Mouse (Mus musculus): ENCODE data around the gene Cpt1b. TPM values are rescaled to one million over a fixed set of nuclear protein-coding genes. Genes with fewer than 3 reads are reported as not detected.
A peak's percentile ranks its signal among the peaks of the same experiment; 100 is the strongest.

The Cpt1b gene
- polyA plus RNA-seq, 1 experiment from 2014 or later: 0.73 TPM

DNA sequence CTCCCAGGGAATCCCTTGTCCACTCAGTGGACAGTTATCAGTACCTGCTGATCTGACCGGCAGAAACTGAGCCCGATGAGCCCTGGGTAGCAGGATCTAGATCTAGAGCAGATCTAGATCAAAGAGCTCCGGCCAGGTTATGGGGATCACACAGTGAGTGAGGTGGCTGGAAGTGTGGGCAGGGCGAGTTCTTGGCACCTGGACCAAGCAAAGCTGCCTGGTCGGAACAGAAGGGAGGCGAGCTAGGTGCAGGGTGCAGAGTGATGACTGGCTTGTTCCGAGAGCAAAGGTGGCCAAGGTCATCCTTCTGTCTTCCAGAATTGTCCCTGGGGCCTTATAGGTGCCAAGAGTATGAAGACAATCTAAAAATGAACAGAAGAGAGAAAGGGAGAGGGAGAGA is 34.2 kb upstream of the Cpt1b start:
- Histone ChIP-seq H3K27me3 (no peaks in the 10 kb centered on the region), H3K4me1 (replicated peaks) (peaks cover 26% of the 10 kb centered on the region), H3K36me3 (peaks cover 80% of the 10 kb centered on the region), H3K4me2 (no peak overlapping the region), H3K4me3 (no peak overlapping the region), H3K27ac (replicated peaks) (no peak overlapping the region), H3K9ac (no peak overlapping the region), H3K9me3 (no peaks in the 10 kb centered on the region)
- WGBS: 89% methylated on average over 7 of the region's 7 CpGs
- no peak for ATAC-seq (ENCODE audit: low read depth)

DNA sequence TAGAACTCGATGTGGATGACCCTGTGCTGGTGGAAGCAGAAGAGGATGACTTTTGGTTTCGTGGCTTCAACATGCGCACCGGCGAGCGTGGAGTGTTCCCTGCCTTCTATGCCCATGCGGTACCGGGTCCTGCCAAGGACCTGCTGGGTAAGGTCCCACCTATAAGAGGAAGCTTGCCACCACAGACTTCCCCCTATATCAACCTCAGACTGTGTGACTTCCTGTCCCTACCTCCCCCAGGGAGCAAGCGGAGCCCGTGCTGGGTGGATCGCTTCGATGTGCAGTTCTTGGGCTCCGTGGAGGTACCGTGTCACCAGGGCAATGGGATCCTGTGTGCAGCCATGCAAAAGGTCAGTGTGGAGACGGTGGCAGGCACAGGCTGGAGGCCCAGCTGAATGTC is 33.3 kb upstream of the Cpt1b start:
- no peak for ATAC-seq (ENCODE audit: low read depth)
- Histone ChIP-seq H3K4me2 (no peak overlapping the region), H3K36me3 (peaks cover 76% of the 10 kb centered on the region), H3K9me3 (no peaks in the 10 kb centered on the region), H3K4me3 (no peak overlapping the region), H3K27ac (replicated peaks) (no peak overlapping the region), H3K27me3 (no peaks in the 10 kb centered on the region), H3K4me1 (replicated peaks) (peaks cover 24% of the 10 kb centered on the region), H3K9ac (no peak overlapping the region)
- WGBS: 95% methylated on average over 15 of the region's 15 CpGs

DNA sequence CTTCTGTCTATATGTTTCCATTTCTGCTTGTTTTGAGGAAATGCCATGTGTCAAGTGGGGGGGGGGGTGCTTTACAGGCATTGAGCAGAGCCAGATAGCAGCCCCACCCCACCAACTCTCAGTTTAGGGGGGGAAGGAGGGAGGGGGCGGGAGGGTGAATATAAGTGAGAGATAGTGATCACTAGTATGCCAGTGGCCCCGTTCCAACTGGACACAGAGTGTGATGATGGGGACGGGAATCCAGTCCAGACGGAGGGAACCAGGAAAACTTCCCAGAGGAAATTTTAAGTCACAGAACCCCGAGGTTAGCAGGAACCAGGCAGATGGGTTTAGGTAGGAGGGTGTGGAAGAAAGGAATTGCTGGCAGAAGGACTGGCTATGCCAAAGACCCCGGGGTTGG is 30.0 kb upstream of the Cpt1b start:
- WGBS: 84% methylated on average over 6 of the region's 6 CpGs
- no peak for ATAC-seq (ENCODE audit: low read depth)

DNA sequence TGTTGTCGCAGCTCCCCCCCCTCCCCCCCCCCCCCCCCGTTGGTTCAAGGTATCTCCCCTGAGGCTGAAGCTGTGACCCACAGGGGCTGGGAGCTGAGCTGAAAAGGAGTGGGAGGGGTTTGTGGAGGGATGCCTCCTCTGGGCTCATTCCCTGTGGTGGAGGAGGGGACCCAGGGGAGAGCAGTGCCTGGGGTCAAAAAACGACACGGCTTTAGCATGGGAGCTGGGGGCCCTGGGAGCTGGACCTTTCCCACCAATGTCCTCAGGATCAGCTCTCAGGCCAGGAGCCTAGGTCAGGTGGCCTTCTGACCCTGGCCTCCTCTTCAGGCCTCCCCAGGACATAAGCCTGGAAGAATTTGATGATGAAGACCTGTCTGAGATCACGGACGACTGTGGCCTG is 29.2 kb upstream of the Cpt1b start:
- WGBS: 25% methylated on average over 4 of the region's 6 CpGs
- peaks cover 32% of the 10 kb centered on the region for H3K4me1 ChIP-seq (replicated peaks)
- peak overlapping the region; percentile 83 for H3K27ac ChIP-seq (replicated peaks)
- H3K27me3 ChIP-seq: peaks cover 13% of the 10 kb centered on the region; the same call in 1 of the 2 replicates
- peak overlapping the region; percentile 91 for H3K9ac ChIP-seq
- peak; percentile 19; the same call in 1 of the 2 replicates for ATAC-seq (ENCODE audit: low read depth)
- no peaks in the 10 kb centered on the region for H3K9me3 ChIP-seq
- peak overlapping the region; percentile 91 for H3K4me2 ChIP-seq
- H3K4me3 ChIP-seq: peak overlapping the region; percentile 73
- peaks cover 36% of the 10 kb centered on the region for H3K36me3 ChIP-seq

More for the DNA sequence above, 30.0 kb upstream of the Cpt1b start:
- H3K4me2 ChIP-seq: peak overlapping the region; percentile 91
- H3K9ac ChIP-seq: peak overlapping the region; percentile 91
- H3K4me3 ChIP-seq: peak overlapping the region; percentile 73
- no peaks in the 10 kb centered on the region for H3K9me3 ChIP-seq
- H3K4me1 ChIP-seq (replicated peaks): peaks cover 32% of the 10 kb centered on the region
- H3K27me3 ChIP-seq: peaks cover 13% of the 10 kb centered on the region; the same call in 1 of the 2 replicates
- no peak overlapping the region for H3K27ac ChIP-seq (replicated peaks)
- peaks cover 43% of the 10 kb centered on the region for H3K36me3 ChIP-seq

DNA sequence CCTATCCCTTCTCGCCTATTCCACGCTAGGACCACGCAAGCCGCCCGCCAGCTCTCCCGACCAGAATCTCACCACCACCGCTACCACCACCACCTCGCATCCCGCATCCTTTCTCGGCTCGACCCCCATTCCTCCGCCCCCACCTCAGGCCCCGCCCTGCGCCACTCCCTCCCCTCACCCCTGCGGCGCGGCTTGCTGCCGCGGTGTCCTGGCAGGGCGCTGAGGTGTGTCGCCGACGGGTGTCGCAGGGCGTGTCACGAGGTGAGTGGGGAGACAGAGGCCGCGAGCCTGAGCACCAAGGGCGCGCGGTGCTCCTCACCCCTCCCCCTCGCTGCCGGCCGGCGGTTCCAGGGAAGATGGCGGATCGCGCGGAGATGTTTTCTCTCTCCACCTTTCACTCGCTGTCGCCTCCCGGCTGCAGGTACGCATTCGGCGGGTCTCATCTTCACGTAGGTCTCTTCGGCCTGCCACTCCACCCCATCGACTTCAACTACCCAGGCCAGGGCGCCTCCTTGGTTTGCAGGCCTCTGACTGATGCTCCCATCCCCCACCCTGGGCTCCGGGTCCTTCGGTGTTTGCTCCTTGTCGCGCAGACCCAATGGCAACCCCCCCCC is 28.3 kb upstream of the Cpt1b start, which contains the start of gene Mapk8ip2:
Mapk8ip2 (plus strand) TSS at position 49 of the 614 bp plus-strand sequence.
- peak; percentile 86 for ATAC-seq (ENCODE audit: low read depth)
- Histone ChIP-seq H3K9me3 (no peaks in the 10 kb centered on the region), H3K36me3 (peaks cover 28% of the 10 kb centered on the region), H3K27me3 (peaks cover 16% of the 10 kb centered on the region; the same call in 1 of the 2 replicates), H3K9ac (peak within 1 kb of the TSS; percentile 91), H3K27ac (replicated peaks) (peak within 1 kb of the TSS; percentile 83), H3K4me3 (peak within 1 kb of the TSS; percentile 73), H3K4me2 (peak within 1 kb of the TSS; percentile 91), H3K4me1 (replicated peaks) (peaks cover 32% of the 10 kb centered on the region)
- under 1% methylated on average over 46 of the region's 53 CpGs for WGBS

DNA sequence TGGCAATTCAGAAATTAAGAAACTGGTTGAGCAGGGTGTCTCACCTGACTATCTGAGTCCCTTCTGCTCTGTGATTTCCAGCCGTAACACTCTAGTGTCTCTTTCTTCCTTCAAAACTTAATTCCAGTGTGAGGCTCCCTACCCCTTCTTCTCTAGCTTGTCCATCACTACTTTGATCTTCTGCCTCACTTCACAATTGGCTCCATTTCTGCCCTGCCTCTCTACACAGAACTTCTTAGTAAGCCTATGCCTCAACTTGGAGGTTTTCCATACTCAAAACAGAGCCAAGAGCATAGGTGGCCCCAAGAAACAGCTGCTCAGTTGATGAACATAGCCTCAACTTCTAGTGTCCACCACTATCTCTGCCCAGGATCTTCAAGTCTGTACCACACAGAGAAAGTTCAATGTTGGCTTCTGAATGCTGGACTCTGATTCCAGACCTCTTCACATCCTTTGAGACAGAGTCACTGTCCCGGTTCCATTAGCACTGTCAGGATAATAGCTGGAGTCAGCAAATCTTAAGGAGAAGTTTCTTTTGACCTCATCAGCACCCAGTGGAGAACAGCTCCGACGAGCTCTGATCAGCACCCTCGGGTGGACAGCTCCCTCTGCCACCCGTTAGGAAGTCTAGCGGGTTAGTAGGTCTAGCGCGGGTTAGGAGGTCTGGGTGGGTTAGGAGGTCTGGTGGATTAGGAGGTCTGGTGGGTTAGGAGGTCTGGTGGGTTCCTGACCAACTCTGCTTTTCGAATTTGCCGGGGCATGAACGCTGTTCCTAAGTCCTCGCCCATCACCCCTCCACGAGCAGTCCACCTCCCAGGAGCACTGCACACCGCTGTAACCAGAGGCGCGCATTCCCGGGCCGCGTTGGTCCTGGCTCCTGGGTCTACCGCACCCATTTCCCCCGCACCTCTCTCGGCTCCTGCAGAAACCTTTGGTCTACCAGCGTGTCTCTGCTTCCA is 27.5 kb upstream of the Cpt1b start:
- H3K9ac ChIP-seq: peak overlapping the region; percentile 91
- ATAC-seq (ENCODE audit: low read depth): peak; percentile 87
- peak overlapping the region; percentile 91 for H3K4me2 ChIP-seq
- peak overlapping the region; percentile 73 for H3K4me3 ChIP-seq
- WGBS: 5% methylated on average over 24 of the region's 24 CpGs
- peaks cover 32% of the 10 kb centered on the region for H3K4me1 ChIP-seq (replicated peaks)
- no peaks in the 10 kb centered on the region for H3K9me3 ChIP-seq
- H3K27me3 ChIP-seq: peaks cover 16% of the 10 kb centered on the region; the same call in 1 of the 2 replicates
- peak overlapping the region; percentile 83 for H3K27ac ChIP-seq (replicated peaks)
- H3K36me3 ChIP-seq: peaks cover 20% of the 10 kb centered on the region

DNA sequence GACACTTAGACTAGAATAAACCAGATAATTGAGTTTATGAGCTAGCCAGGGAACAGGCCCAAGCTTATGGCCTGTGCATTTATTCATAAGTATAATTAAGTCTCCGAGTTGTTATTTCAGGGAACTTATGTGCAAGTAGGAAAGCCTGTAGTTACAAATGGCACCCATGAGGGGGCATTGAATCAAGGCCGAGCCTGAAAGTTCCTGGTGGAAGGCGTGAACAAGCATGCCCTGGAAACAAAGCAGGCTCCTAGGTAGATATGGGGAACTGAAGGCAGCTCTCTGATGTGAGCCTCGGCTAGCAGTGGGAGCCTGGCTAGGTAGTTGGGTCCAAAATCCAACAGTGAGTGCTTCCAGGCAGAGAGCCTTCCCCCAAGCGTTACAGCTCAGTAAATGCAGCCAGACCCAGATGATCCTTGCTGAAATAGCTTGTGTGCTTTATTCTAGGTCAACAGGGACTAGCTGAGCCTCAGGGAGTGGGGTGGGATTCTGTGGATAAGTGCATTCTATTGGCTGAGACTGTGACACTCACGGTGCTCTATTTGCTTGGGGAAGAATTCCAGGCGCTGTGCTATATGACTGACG is 16.9 kb upstream of the Cpt1b start:
- no peak for ATAC-seq (ENCODE audit: low read depth)
- Histone ChIP-seq H3K27me3 (no peaks in the 10 kb centered on the region), H3K36me3 (no peaks in the 10 kb centered on the region), H3K4me1 (replicated peaks) (no peaks in the 10 kb centered on the region), H3K27ac (replicated peaks) (no peak overlapping the region), H3K4me2 (no peak overlapping the region), H3K9me3 (no peaks in the 10 kb centered on the region), H3K9ac (no peak overlapping the region), H3K4me3 (no peak overlapping the region)
- 39% methylated on average over 8 of the region's 8 CpGs for WGBS

DNA sequence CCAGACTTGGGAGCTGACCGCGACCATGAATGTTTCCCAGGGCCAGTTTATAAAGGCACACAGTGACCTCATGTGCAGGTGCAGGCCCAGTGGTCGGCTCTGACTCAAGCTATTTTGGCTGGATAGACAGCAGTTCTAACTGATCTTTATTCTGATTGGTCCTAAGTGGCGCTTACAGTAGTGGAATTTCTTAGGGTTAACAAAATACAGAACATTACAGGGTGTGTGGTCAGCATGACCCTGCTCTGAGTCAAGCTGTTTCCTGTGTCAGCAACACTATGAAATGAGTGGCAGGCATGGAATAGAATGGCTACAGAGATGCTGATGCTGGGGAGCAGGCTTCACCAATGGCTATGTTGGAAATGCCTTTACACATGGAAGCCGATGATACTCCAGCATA is 10.2 kb upstream of the Cpt1b start:
- WGBS: 90% methylated on average over 5 of the region's 5 CpGs
- Histone ChIP-seq H3K4me3 (no peak overlapping the region), H3K4me2 (no peak overlapping the region), H3K36me3 (no peaks in the 10 kb centered on the region), H3K9ac (no peak overlapping the region), H3K27me3 (no peaks in the 10 kb centered on the region), H3K4me1 (replicated peaks) (peaks cover 11% of the 10 kb centered on the region; the same call in 1 of the 2 replicates), H3K27ac (replicated peaks) (no peak overlapping the region), H3K9me3 (no peaks in the 10 kb centered on the region)
- ATAC-seq (ENCODE audit: low read depth): no peak

DNA sequence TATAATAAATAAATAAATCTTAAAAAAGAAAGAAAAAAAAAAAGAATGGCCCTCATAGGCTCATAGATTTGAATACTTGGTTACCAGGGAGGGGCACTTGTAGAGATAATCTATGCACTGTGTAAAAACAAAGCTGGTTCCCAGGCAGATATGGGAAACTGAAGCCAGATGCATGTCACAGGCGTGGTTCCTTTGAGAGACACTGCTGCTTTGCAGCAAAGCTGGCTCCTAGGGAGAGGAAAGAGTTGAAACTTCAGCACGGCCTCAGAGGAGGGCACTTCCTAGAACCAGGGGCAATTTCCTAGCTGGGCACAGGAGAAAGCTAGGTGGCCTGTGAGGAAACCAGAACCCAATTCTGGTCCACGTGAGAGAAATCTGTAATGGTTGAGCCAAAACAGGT is 8.5 kb upstream of the Cpt1b start:
- H3K27ac ChIP-seq (replicated peaks): no peak overlapping the region
- no peaks in the 10 kb centered on the region for H3K9me3 ChIP-seq
- WGBS: 85% methylated on average over 3 of the region's 3 CpGs
- no peak overlapping the region for H3K9ac ChIP-seq
- H3K27me3 ChIP-seq: no peaks in the 10 kb centered on the region
- no peak overlapping the region for H3K4me2 ChIP-seq
- no peaks in the 10 kb centered on the region for H3K36me3 ChIP-seq
- no peak overlapping the region for H3K4me3 ChIP-seq
- no peak for ATAC-seq (ENCODE audit: low read depth)
- H3K4me1 ChIP-seq (replicated peaks): peaks cover 20% of the 10 kb centered on the region

DNA sequence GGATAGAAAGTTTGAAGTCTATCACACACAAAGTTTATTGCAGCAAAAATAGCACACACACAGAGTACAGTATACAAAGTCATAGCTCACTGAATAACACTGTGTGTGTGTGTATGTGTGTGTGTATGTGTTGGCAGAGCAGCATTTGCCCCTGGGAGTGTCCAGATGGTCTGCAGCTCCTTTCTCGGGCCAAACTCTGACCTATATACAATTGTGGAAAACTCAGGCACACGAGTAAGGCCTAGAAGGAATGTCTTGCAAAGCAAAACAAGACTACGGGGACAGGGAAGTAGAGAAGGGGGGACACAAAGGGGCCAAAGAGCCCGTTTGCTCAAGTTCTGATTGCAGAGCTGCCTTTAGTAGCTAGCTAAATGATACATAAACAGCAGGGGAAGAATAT is 7.3 kb upstream of the Cpt1b start:
- ATAC-seq (ENCODE audit: low read depth): no peak
- 91% methylated on average over 4 of the region's 4 CpGs for WGBS
- Histone ChIP-seq H3K27me3 (no peaks in the 10 kb centered on the region), H3K4me2 (no peak overlapping the region), H3K36me3 (no peaks in the 10 kb centered on the region; the same call in 1 of the 2 replicates), H3K4me1 (replicated peaks) (peaks cover 30% of the 10 kb centered on the region), H3K27ac (replicated peaks) (no peak overlapping the region), H3K4me3 (no peak overlapping the region), H3K9me3 (no peaks in the 10 kb centered on the region), H3K9ac (no peak overlapping the region)

DNA sequence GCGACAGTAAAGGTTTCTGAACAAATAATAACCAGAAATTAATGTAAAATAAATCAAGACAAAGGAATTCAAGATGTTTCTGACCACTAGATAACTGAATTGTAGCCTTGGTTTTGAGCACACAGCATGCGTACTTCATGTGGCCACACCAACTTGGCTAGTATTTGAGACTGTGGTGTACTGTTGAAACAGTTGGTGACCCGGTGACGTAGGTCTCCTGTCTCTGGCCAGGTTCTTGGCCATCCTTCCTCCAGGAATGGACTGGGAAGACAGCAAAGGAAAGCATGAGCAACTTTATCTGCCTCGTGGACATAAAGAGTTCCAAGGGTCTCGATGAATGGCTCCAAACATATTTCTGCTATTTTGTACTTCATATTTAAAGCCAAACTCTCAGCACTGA is 6.1 kb upstream of the Cpt1b start:
- Histone ChIP-seq H3K4me2 (no peak overlapping the region), H3K27ac (replicated peaks) (no peak overlapping the region), H3K4me1 (replicated peaks) (peaks cover 30% of the 10 kb centered on the region), H3K9me3 (no peaks in the 10 kb centered on the region), H3K27me3 (no peaks in the 10 kb centered on the region), H3K4me3 (no peak overlapping the region), H3K9ac (0 out of 2 replicates have a peak overlapping the region, but pooled peaks have one; percentile 3), H3K36me3 (peaks cover 11% of the 10 kb centered on the region)
- no peak for ATAC-seq (ENCODE audit: low read depth)
- WGBS: 94% methylated on average over 6 of the region's 6 CpGs

DNA sequence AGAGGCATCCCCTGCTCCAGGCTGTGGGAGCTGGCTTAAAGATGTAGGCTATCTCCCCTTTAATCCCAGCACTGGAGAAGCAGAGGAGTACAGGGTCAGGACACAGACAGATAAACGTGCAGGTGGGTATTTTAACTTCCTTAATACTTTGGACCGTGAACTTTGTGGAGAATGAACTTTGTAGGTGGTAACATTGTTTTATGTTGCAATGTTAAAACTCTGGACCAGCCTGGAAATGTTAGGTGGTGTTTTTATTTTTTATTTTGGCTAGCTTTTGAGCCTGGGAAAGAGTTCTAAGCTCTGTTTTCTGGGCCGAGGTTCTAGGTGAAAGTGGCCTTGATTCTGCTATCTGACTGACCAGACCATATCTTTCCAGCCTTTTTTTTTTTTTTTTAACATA is 5.6 kb upstream of the Cpt1b start:
- no peak for ATAC-seq (ENCODE audit: low read depth)
- Histone ChIP-seq H3K9me3 (no peaks in the 10 kb centered on the region), H3K27ac (replicated peaks) (no peak overlapping the region), H3K9ac (no peak overlapping the region), H3K27me3 (no peaks in the 10 kb centered on the region), H3K4me2 (no peak overlapping the region), H3K36me3 (peaks cover 16% of the 10 kb centered on the region), H3K4me3 (no peak overlapping the region), H3K4me1 (replicated peaks) (peaks cover 30% of the 10 kb centered on the region)
- WGBS: 88% methylated on average over 3 of the region's 3 CpGs

All from neural tube, embryonic 13.5 days (tissue).